Mouse (Mus musculus): ENCODE measurements around the gene Pak4.

DNA sequence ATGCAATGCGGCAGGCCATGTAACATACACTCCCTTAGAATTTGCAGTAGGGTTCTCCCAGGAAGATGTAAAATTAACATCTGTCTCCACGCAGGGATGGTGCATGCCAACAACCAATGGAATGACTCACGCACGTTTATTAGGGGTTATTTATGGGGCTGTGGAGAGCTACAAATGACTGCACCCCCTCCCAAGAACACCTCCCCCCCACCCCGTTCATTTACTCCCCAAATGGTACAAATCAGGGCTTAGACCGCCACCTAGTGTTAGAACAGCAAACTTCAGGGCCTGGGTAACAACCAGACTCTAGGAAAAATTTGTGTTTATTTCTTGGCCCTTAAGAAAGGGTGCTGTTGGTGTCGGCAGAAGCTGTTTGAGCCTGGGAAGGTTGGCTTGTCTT, 3.7 kb upstream of the Pak4 start:
- TF ChIP-seq CTCF (IDR thresholded peaks at IDR 0.05; ENCODE audit: low read depth) = peak; percentile 87
- no peak for TF ChIP-seq EP300 (optimal IDR thresholded peaks at IDR 0.05)

All from stomach, postnatal 0 days (tissue).